Mouse (Mus musculus): ENCODE measurements around the gene AC140267.1. TPM values are rescaled to one million over a fixed set of nuclear protein-coding genes. Genes with fewer than 3 reads are reported as not detected.

The AC140267.1 gene
- polyA plus RNA-seq, 1 experiment from 2014 or later, result not detected

DNA sequence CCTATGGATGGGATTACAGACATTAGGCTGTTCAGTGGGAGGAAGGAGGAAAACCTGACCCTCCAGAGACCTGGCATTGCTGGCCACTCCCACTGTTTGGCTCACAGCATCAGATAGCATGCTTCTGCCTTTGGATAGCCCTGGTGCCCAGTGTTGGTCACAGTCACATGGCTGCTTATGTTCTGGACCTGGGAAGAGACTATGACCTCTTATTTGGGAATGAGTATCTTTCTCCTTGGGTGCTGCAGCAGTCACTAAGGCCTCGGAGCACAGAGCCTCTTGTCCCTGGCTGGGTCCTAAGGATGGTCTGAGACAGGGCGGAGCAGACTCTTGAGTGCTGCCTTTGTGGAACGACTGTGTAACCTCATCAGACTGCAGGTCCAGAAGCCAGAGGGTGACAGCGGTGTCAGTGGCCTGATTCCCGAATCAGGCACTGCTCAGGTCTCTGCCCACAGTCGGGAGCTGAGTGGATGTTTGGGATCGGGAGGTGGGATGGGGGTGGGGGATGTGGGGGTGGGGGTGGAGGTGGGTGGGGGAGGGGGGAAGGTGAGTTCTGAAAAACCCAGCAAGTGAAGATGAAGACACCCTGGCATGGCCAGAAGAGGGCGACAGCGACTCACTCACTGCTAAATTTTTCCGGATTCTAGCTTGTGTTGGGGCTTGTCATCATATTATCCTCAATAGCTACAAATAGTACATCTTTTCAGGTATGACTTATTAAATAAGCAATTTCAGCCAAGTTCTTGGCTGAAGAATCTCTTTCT, 19.7 kb upstream of the AC140267.1 start:
- no peak overlapping the region for H3K27ac ChIP-seq
- peaks cover 7% of the 10 kb centered on the region for H3K4me1 ChIP-seq
- peaks cover 33% of the 10 kb centered on the region for H3K36me3 ChIP-seq
- 18% methylated on average over 10 of the region's 10 CpGs for WGBS
- no peak overlapping the region for H3K4me2 ChIP-seq (replicated peaks)
- no peaks in the 10 kb centered on the region for H3K9me3 ChIP-seq (replicated peaks)
- ATAC-seq (ENCODE audit: low FRiP score), result no peak
- H3K4me3 ChIP-seq, result no peak overlapping the region
- no peak overlapping the region for H3K9ac ChIP-seq
- no peaks in the 10 kb centered on the region for H3K27me3 ChIP-seq

DNA sequence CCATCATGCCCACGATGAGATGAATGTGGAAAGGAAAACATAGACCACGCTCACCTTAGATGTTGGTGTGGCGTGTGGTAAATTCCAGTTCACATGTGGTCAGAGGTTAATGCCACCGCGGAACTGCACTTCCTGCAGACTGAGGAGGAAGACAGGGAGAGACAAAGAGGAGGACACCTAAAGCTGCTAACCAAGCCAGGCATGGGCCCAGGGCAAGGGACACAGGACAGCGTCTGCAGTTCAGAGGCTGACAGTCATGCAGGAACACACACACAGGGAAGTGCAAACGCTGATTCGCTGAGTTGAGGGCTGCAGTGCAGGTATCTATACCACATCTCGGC, 19.2 kb upstream of the AC140267.1 start:
- Histone ChIP-seq H3K9ac (no peak overlapping the region), H3K9me3 (replicated peaks) (no peaks in the 10 kb centered on the region), H3K4me3 (no peak overlapping the region), H3K27me3 (no peaks in the 10 kb centered on the region), H3K27ac (no peak overlapping the region), H3K36me3 (peaks cover 27% of the 10 kb centered on the region), H3K4me1 (peaks cover 7% of the 10 kb centered on the region), H3K4me2 (replicated peaks) (no peak overlapping the region)
- WGBS, result 67% methylated on average over 9 of the region's 9 CpGs
- no peak for ATAC-seq (ENCODE audit: low FRiP score)

- no peak overlapping the region for H3K9ac ChIP-seq
- H3K27me3 ChIP-seq, result no peaks in the 10 kb centered on the region
- H3K4me1 ChIP-seq, result peaks cover 7% of the 10 kb centered on the region
- no peak overlapping the region for H3K27ac ChIP-seq
- WGBS, result 94% methylated on average over 10 of the region's 10 CpGs
- H3K4me3 ChIP-seq, result no peak overlapping the region
- H3K36me3 ChIP-seq, result peaks cover 17% of the 10 kb centered on the region; the same call in 1 of the 2 replicates
- no peak for ATAC-seq (ENCODE audit: low FRiP score)
- H3K4me2 ChIP-seq (replicated peaks), result no peak overlapping the region
- no peaks in the 10 kb centered on the region for H3K9me3 ChIP-seq (replicated peaks)
Measured at GRCm38 (mm10) chr15:80217476-80217875, 18.2 kb upstream of the AC140267.1 start.

DNA sequence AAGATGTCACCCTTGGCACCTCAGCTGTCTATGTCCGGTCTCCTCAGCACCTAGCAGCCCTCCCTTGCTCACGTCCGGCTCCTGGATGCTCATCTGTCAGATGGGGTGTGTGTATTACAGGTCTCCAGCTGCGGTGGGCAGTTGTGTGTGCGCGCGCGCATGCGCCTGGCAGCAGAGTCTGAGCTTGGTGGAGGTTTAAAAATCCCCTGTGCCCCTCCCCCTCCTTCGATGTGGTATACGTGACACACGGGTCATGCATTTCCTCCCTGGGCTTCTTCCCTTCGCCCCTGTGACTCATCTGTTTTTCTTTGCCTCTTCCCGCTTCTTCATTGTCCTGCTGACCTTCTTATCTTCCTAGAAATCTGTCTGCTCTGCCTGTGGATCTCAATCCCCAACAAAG, 16.4 kb upstream of the AC140267.1 start:
- no peaks in the 10 kb centered on the region for H3K9me3 ChIP-seq (replicated peaks)
- 64% methylated on average over 14 of the region's 14 CpGs for WGBS
- 0 out of 2 replicates have a peak, but pooled peaks cover 3% of the 10 kb centered on the region for H3K36me3 ChIP-seq
- no peaks in the 10 kb centered on the region for H3K27me3 ChIP-seq
- no peak for ATAC-seq (ENCODE audit: low FRiP score)
- H3K4me2 ChIP-seq (replicated peaks), result peak overlapping the region; percentile 13; the same call in 1 of the 2 replicates
- no peak overlapping the region for H3K27ac ChIP-seq
- H3K9ac ChIP-seq, result no peak overlapping the region
- peaks cover 7% of the 10 kb centered on the region for H3K4me1 ChIP-seq
- H3K4me3 ChIP-seq, result no peak overlapping the region

- ATAC-seq (ENCODE audit: low FRiP score), result no peak
Measured at GRCm38 (mm10) chr15:80219705-80220657, 15.7 kb upstream of the AC140267.1 start.

DNA sequence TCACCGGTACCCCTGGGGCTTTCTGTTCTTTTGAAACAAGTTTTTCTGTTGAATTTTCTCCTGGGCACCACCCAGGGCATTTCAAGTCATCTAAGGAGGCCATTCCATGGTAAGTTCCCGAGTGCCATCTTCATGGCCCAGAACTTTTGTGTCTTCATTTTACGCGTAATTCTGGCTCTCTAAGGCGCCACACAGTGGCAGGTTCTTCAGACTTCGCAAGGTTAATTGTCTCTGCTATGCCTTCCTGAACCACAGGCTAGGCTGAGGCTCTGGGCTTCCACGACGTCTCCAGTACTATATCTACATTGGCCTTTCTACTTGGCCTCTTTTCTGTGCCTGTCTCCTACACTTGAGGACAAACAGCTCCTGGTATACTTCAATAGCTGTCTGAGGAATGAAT, 14.6 kb upstream of the AC140267.1 start:
- no peaks in the 10 kb centered on the region for H3K9me3 ChIP-seq (replicated peaks)
- no peaks in the 10 kb centered on the region for H3K27me3 ChIP-seq
- no peak for ATAC-seq (ENCODE audit: low FRiP score)
- H3K4me3 ChIP-seq, result no peak overlapping the region
- WGBS, result 73% methylated on average over 8 of the region's 8 CpGs
- H3K4me1 ChIP-seq, result peaks cover 7% of the 10 kb centered on the region
- H3K9ac ChIP-seq, result no peak overlapping the region
- no peak overlapping the region for H3K27ac ChIP-seq
- H3K4me2 ChIP-seq (replicated peaks), result no peak overlapping the region
- 0 out of 2 replicates have a peak, but pooled peaks cover 3% of the 10 kb centered on the region for H3K36me3 ChIP-seq

More at GRCm38 (mm10) chr15:80219705-80220657, 15.7 kb upstream of the AC140267.1 start:
- H3K27me3 ChIP-seq, result no peaks in the 10 kb centered on the region
- whole genome bisulfite sequencing, result 79% methylated on average over 4 of the region's 4 CpGs
- H3K9ac ChIP-seq, result no peak overlapping the region
- H3K36me3 ChIP-seq, result 0 out of 2 replicates have a peak, but pooled peaks cover 3% of the 10 kb centered on the region
- H3K4me3 ChIP-seq, result no peak overlapping the region
- H3K4me2 ChIP-seq (replicated peaks), result peak overlapping the region; percentile 13; the same call in 1 of the 2 replicates
- H3K27ac ChIP-seq, result no peak overlapping the region
- no peaks in the 10 kb centered on the region for H3K9me3 ChIP-seq (replicated peaks)
- peaks cover 7% of the 10 kb centered on the region for H3K4me1 ChIP-seq

GRCm38 (mm10) chr15:80223751-80224150, 11.9 kb upstream of the AC140267.1 start:
- Histone ChIP-seq H3K27ac (no peak overlapping the region), H3K9me3 (replicated peaks) (no peaks in the 10 kb centered on the region), H3K4me1 (peaks cover 9% of the 10 kb centered on the region), H3K36me3 (no peaks in the 10 kb centered on the region), H3K4me3 (no peak overlapping the region), H3K27me3 (no peaks in the 10 kb centered on the region), H3K4me2 (replicated peaks) (no peak overlapping the region), H3K9ac (no peak overlapping the region)
- WGBS, result 94% methylated on average over 7 of the region's 7 CpGs
- no peak for ATAC-seq (ENCODE audit: low FRiP score)

- Histone ChIP-seq H3K36me3 (no peaks in the 10 kb centered on the region), H3K9me3 (replicated peaks) (no peaks in the 10 kb centered on the region), H3K27me3 (no peaks in the 10 kb centered on the region), H3K4me3 (no peak overlapping the region), H3K9ac (no peak overlapping the region), H3K4me2 (replicated peaks) (no peak overlapping the region), H3K27ac (no peak overlapping the region), H3K4me1 (peaks cover 2% of the 10 kb centered on the region; the same call in 1 of the 2 replicates)
- no peak for ATAC-seq (ENCODE audit: low FRiP score)
- WGBS, result 32% methylated on average over 9 of the region's 9 CpGs
Measured at GRCm38 (mm10) chr15:80225208-80225607, 10.4 kb upstream of the AC140267.1 start.

- Histone ChIP-seq H3K36me3 (no peaks in the 10 kb centered on the region), H3K9ac (no peak overlapping the region), H3K4me1 (peaks cover 2% of the 10 kb centered on the region; the same call in 1 of the 2 replicates), H3K9me3 (replicated peaks) (no peaks in the 10 kb centered on the region), H3K27ac (no peak overlapping the region), H3K4me2 (replicated peaks) (no peak overlapping the region), H3K27me3 (no peaks in the 10 kb centered on the region), H3K4me3 (no peak overlapping the region)
- no peak for ATAC-seq (ENCODE audit: low FRiP score)
- 48% methylated on average over 2 of the region's 2 CpGs for WGBS
Measured at GRCm38 (mm10) chr15:80225796-80226195, 9.8 kb upstream of the AC140267.1 start.

DNA sequence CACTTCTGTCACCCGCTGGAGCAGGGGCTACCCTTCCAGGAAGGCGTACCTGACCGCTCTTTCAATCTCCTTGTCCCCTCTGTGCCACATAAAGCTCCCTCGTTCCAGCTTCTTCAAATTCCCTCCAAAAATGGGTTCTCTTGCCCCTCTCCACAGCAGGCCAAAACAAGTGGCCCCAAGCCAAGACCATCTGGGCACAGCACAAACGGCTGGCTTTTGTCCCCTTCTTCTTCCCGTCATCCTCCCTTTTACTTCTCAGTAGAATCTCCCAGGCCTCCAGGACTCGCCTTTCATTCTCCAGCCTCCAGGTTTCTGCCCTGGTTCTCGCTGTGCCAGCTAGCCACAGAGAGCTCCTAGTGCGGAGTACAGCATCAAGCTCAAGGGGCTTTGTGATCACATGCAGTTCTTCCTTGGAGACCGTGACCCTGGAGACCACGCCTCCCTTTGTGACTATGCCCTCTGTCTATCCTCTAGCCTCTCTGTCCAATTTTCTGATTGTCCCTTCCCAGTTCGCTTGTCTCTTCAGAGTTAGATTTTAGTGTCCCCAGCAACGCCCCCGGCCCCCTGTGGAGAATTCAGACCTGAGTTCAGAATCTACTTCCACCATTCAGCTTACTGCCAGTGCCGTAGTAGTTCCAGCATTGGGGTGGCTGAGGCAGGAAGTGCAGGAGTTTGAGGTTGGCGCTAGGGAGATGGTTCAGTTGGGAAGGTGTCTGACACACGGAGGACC, 7.4 kb upstream of the AC140267.1 start:
- WGBS, result 59% methylated on average over 17 of the region's 17 CpGs
- H3K27ac ChIP-seq, result no peak overlapping the region
- H3K9ac ChIP-seq, result no peak overlapping the region; the same call in 1 of the 2 replicates
- no peaks in the 10 kb centered on the region for H3K27me3 ChIP-seq
- peaks cover 3% of the 10 kb centered on the region; the same call in 1 of the 2 replicates for H3K4me1 ChIP-seq
- ATAC-seq (ENCODE audit: low FRiP score), result no peak
- no peaks in the 10 kb centered on the region for H3K9me3 ChIP-seq (replicated peaks)
- H3K4me3 ChIP-seq, result no peak overlapping the region
- no peak overlapping the region for H3K4me2 ChIP-seq (replicated peaks)
- H3K36me3 ChIP-seq, result no peaks in the 10 kb centered on the region

DNA sequence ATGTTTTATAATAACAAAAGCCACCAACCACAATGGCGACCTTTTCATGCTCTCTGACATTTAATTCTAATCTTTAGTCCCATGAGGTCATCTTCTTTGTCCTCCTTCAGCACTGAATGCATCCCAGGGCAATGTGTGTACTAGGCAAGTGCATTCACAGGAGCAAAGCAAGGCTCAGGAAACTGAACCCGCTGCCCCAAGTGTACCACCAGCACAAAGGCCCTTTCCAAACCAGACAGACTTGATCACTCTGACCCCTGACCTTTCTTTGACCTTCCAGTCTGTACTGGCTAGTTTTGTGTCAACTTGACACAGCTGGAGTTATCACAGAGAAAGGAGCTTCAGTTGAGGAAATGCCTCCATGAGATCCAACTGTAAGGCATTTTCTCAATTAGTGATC, 3.3 kb upstream of the AC140267.1 start:
- no peaks in the 10 kb centered on the region for H3K9me3 ChIP-seq (replicated peaks)
- peaks cover 12% of the 10 kb centered on the region for H3K4me1 ChIP-seq
- WGBS, result 29% methylated on average over 2 of the region's 2 CpGs
- no peak overlapping the region for H3K27ac ChIP-seq
- ATAC-seq (ENCODE audit: low FRiP score), result no peak
- no peaks in the 10 kb centered on the region for H3K27me3 ChIP-seq
- H3K9ac ChIP-seq, result no peak overlapping the region
- no peak overlapping the region for H3K4me3 ChIP-seq
- peaks cover 18% of the 10 kb centered on the region for H3K36me3 ChIP-seq
- H3K4me2 ChIP-seq (replicated peaks), result no peak overlapping the region
